Mouse (Mus musculus) cerebellum, adult 8-10 months (tissue): ENCODE results near the gene Clrn2.

Experiments
- DNase-seq: peaks from one replicate; pipeline ENCODE4 v3.0.0; 2022

The Clrn2 gene

GRCm38 (mm10) chr5:45454456-45454855 is 905 bp downstream of the Clrn2 start:
- no peak for DNase-seq

GRCm38 (mm10) chr5:45472880-45473450 is 19.4 kb downstream of the Clrn2 start:
- no peak for DNase-seq

GRCm38 (mm10) chr5:45473521-45473920 is 20.0 kb downstream of the Clrn2 start:
- DNase-seq, result no peak

GRCm38 (mm10) chr5:45474215-45474614 is 20.7 kb downstream of the Clrn2 start:
- peak; percentile 46 for DNase-seq

- no peak for DNase-seq
These were observed 21.2 kb downstream of the Clrn2 start for GRCm38 (mm10) chr5:45474758-45475157.

- DNase-seq, result no peak
These were observed 22.2 kb downstream of the Clrn2 start for GRCm38 (mm10) chr5:45475771-45476170.

GRCm38 (mm10) chr5:45476288-45476687 is 22.7 kb downstream of the Clrn2 start:
- DNase-seq, result no peak

- DNase-seq, result no peak
These were observed 24.1 kb downstream of the Clrn2 start for GRCm38 (mm10) chr5:45477601-45478000.

GRCm38 (mm10) chr5:45480066-45480465 is 26.5 kb downstream of the Clrn2 start:
- no peak for DNase-seq

GRCm38 (mm10) chr5:45481125-45481524 is 27.6 kb downstream of the Clrn2 start:
- DNase-seq, result no peak

- no peak for DNase-seq
These were observed 29.1 kb downstream of the Clrn2 start for GRCm38 (mm10) chr5:45482607-45483006.

GRCm38 (mm10) chr5:45483654-45484053 is 30.1 kb downstream of the Clrn2 start:
- no peak for DNase-seq

GRCm38 (mm10) chr5:45491776-45492175 is 38.2 kb downstream of the Clrn2 start:
- no peak for DNase-seq

- DNase-seq, result peak; percentile 97
These were observed 39.9 kb downstream of the Clrn2 start, which contains the start of gene Lap3 for GRCm38 (mm10) chr5:45493191-45494092. Lap3 (plus strand) TSS chr5:45493374.

- no peak for DNase-seq
These were observed 40.7 kb downstream of the Clrn2 start for GRCm38 (mm10) chr5:45494093-45494755.

- no peak for DNase-seq
These were observed 42.0 kb downstream of the Clrn2 start for GRCm38 (mm10) chr5:45495429-45495975.

- no peak for DNase-seq
These were observed 42.5 kb downstream of the Clrn2 start for GRCm38 (mm10) chr5:45496042-45496441.

GRCm38 (mm10) chr5:45496479-45496878 is 42.9 kb downstream of the Clrn2 start:
- DNase-seq, result no peak

- no peak for DNase-seq
These were observed 43.5 kb downstream of the Clrn2 start for GRCm38 (mm10) chr5:45496930-45497550.

- no peak for DNase-seq
These were observed 44.0 kb downstream of the Clrn2 start for GRCm38 (mm10) chr5:45497564-45497963.

- DNase-seq, result no peak
These were observed 56.5 kb downstream of the Clrn2 start for GRCm38 (mm10) chr5:45510071-45510470.

- no peak for DNase-seq
These were observed 59.4 kb downstream of the Clrn2 start for GRCm38 (mm10) chr5:45512908-45513307.

GRCm38 (mm10) chr5:45513511-45513910 is 60.0 kb downstream of the Clrn2 start:
- DNase-seq, result no peak
